Comparison of ENCODE assay signal across 8 mouse cellular contexts in genomic region chr2:24962304-24963000, GRCm38 (mm10). TPM values are rescaled to one million over a fixed set of nuclear protein-coding genes. Genes with fewer than 3 reads are reported as not detected.
A peak's percentile ranks its signal among the peaks of the same experiment; 100 is the strongest.
DNase-seq lines count a peak whose midpoint lies in the region; ATAC-seq lines count a peak whose summit lies in the region.

Gene Dph7 (plus strand): TSS chr2:24962400.

- DNase-seq in R1 (ENCODE audit: low read depth, low spot score) = peak; percentile 91
- peak; percentile 91 to 94 for DNase-seq in cerebellum, postnatal 25 days
- DNase-seq in frontal cortex, postnatal 36 days (ENCODE audit: low spot score in 2 of 2) = peak; percentile 91
- DNase-seq in left cerebral cortex, adult 18-20 months (ENCODE audit: low spot score in 2 of 2) = peak; percentile 93
- DNase-seq in right cerebral cortex, adult 18-20 months = peak; percentile 92
- peak; percentile 46 for DNase-seq in urinary bladder, postnatal 10 days (ENCODE audit: low spot score)

- H3K9me3 ChIP-seq in hindbrain, embryonic 15.5 days = no peaks in the 10 kb centered on the region

- H3K4me1 ChIP-seq in hindbrain, embryonic 15.5 days (replicated peaks) = peaks cover 20% of the 10 kb centered on the region

- H3K27me3 ChIP-seq in hindbrain, embryonic 15.5 days = no peaks in the 10 kb centered on the region

- peak within 1 kb of the TSS; percentile 95 for H3K4me3 ChIP-seq in hindbrain, embryonic 15.5 days
- peak within 1 kb of the TSS; percentile 93 for H3K4me3 ChIP-seq in macrophage (ENCODE audit: inconsistent target)

- under 1% methylated on average over 28 of the region's 28 CpGs for WGBS in hindbrain, embryonic 15.5 days
- WGBS in macrophage (ENCODE audit: missing documents) = under 1% methylated on average over 28 of the region's 28 CpGs

- peak within 1 kb of the TSS; percentile 93 for H3K9ac ChIP-seq in hindbrain, embryonic 15.5 days

- H3K36me3 ChIP-seq in hindbrain, embryonic 15.5 days = peaks cover 37% of the 10 kb centered on the region
- peaks cover 14% of the 10 kb centered on the region; the same call in 1 of the 2 replicates for H3K36me3 ChIP-seq in macrophage (ENCODE audit: inconsistent target)

- H3K4me2 ChIP-seq in hindbrain, embryonic 15.5 days = peak within 1 kb of the TSS; percentile 74

- peak within 1 kb of the TSS; percentile 77 for H3K27ac ChIP-seq in hindbrain, embryonic 15.5 days (replicated peaks)
- H3K27ac ChIP-seq in macrophage = peak within 1 kb of the TSS; percentile 44

- peaks cover 12% of the 10 kb centered on the region for H3K79me2 ChIP-seq in macrophage (ENCODE audit: inconsistent target)

- ATAC-seq in hindbrain, embryonic 15.5 days (ENCODE audit: low FRiP score, low read depth) = peak; percentile 90

RNA-seq across cellular contexts. Expression of gene Dph7, which starts in this region (rescaled TPM):
- 35.5 and 36.0 TPM in 2 replicates for polyA plus RNA-seq in hindbrain, embryonic 15.5 days (2015; fragmentation: Nextera tagmentation; extraction: Ambion mirVana)
- 10 to 100 TPM; 24.8 to 32.6 TPM for total RNA-seq in left cerebral cortex, adult 18-20 months (2021)
- total RNA-seq in macrophage (2018; cell fraction: chromatin; rRNA removed) = 10 to 100 TPM in 9 of 26 experiments, 1 to 10 TPM in 15, under 1 TPM in 2; 0.76 to 16.7 (median 6.5) TPM
- 1 to 10 TPM; 1.5 to 9.4 (median 5.9) TPM for total RNA-seq in macrophage (2018; cell fraction: cytosol; rRNA removed)
- total RNA-seq in macrophage (2018; cell fraction: nucleus; rRNA removed) = 10 to 100 TPM in 5 of 26 experiments, 1 to 10 TPM in 19, under 1 TPM in 2; 0.48 to 16.7 (median 3.5) TPM
- 5.7 to 9.6 TPM (median 7.8 TPM) in 3 replicates for polyA plus RNA-seq in macrophage (2018)

Comparison
In these comparisons a context has a peak if more than half of its experiments do, and no peak if none do; other contexts are left out.
1. Peak in every context shown above with its lines: DNase-seq, ATAC-seq, H3K4me3 ChIP-seq and H3K27ac ChIP-seq.